Mouse (Mus musculus): ENCODE results near the gene Olfr516. TPM values are rescaled to one million over a fixed set of nuclear protein-coding genes. Genes with fewer than 3 reads are reported as not detected.
"Not testable (repeated sequence)": the region's sequence is repeated elsewhere in the genome, so short reads cannot be mapped to it uniquely, and the experiment has no call there.

Olfr516 gene
- polyA plus RNA-seq (2015; fragmentation: Nextera tagmentation; extraction: Ambion mirVana), result not detected in 2 replicates

GRCm38 (mm10) chr7:108850429-108850828 lies at the start of gene Olfr516:
TSS of gene Olfr516 (minus strand) at chr7:108850529.
- Histone ChIP-seq H3K27ac (no peak within 1 kb of the TSS), H3K27me3 (ENCODE audit: insufficient read depth, low read length) (no peaks in the 10 kb centered on the region), H3K4me3 (replicated peaks; ENCODE audit: low read depth, low read length) (no peak within 1 kb of the TSS), H3K4me1 (replicated peaks; ENCODE audit: insufficient read depth, low read length) (no peaks in the 10 kb centered on the region), H3K36me3 (ENCODE audit: insufficient read depth, low read length) (no peaks in the 10 kb centered on the region), H3K9ac (ENCODE audit: low read depth, low read length) (no peak within 1 kb of the TSS), H3K4me2 (ENCODE audit: low read length) (no peak within 1 kb of the TSS), H3K9me3 (replicated peaks; ENCODE audit: low read length) (no peaks in the 10 kb centered on the region)
- 93% methylated on average over 2 of the region's 2 CpGs for WGBS
- no peak for ATAC-seq (replicated peaks; ENCODE audit: low FRiP score, low read depth)
- no peak for TF ChIP-seq CTCF (IDR thresholded peaks at IDR 0.05; ENCODE audit: low read depth)
- DNase-seq (ENCODE audit: low spot score), result no peak

GRCm38 (mm10) chr7:108894320-108894719 lies 44.0 kb upstream of the Olfr516 start, which contains the start of gene Olfr519:
TSS of gene Olfr519 (minus strand) at chr7:108894420.
- H3K27me3 ChIP-seq (ENCODE audit: insufficient read depth, low read length), result no peaks in the 10 kb centered on the region
- no peak within 1 kb of the TSS for H3K4me3 ChIP-seq (replicated peaks; ENCODE audit: low read depth, low read length)
- H3K27ac ChIP-seq, result no peak within 1 kb of the TSS
- no peak within 1 kb of the TSS for H3K9ac ChIP-seq (ENCODE audit: low read depth, low read length)
- H3K4me2 ChIP-seq (ENCODE audit: low read length), result no peak within 1 kb of the TSS
- no peaks in the 10 kb centered on the region for H3K4me1 ChIP-seq (replicated peaks; ENCODE audit: insufficient read depth, low read length)
- H3K9me3 ChIP-seq (replicated peaks; ENCODE audit: low read length), result no peaks in the 10 kb centered on the region
- DNase-seq (ENCODE audit: low spot score) (no peak), ATAC-seq (replicated peaks; ENCODE audit: low FRiP score, low read depth) (no peak)
- 85% methylated on average over 5 of the region's 5 CpGs for WGBS
- H3K36me3 ChIP-seq (ENCODE audit: insufficient read depth, low read length), result no peaks in the 10 kb centered on the region
- no peak for TF ChIP-seq CTCF (IDR thresholded peaks at IDR 0.05; ENCODE audit: low read depth)

DNA sequence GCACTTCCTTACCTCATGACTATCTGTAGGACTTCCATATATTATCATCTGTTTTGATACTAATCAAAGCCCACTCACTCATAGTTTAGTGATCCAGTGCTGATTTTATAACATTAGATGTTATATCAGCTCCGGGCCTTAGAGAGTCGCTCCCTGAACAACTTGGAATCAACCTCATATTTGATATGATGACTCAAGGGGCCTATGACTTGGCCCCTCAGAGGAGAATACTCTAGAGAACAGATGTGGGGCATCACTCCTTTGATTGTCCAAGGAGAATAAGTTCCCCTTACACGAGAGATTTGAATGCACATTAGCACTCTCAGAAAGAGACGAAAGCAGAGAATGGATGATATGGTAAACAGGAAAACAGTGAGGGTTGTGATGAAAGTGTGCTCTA lies 34.6 kb upstream of the Olfr516 start, which contains the start of gene Olfr518:
Gene Olfr518, minus strand, starts transcription at position 101 of the 400 bp plus-strand sequence.
- Histone ChIP-seq H3K9me3 (replicated peaks; ENCODE audit: low read length) (no peaks in the 10 kb centered on the region), H3K9ac (ENCODE audit: low read depth, low read length) (no peak within 1 kb of the TSS), H3K4me2 (ENCODE audit: low read length) (no peak within 1 kb of the TSS), H3K4me1 (replicated peaks; ENCODE audit: insufficient read depth, low read length) (no peaks in the 10 kb centered on the region), H3K36me3 (ENCODE audit: insufficient read depth, low read length) (no peaks in the 10 kb centered on the region), H3K27ac (no peak within 1 kb of the TSS), H3K27me3 (ENCODE audit: insufficient read depth, low read length) (no peaks in the 10 kb centered on the region), H3K4me3 (replicated peaks; ENCODE audit: low read depth, low read length) (no peak within 1 kb of the TSS)
- DNase-seq (ENCODE audit: low spot score) (no peak), ATAC-seq (replicated peaks; ENCODE audit: low FRiP score, low read depth) (no peak)
- no peak for TF ChIP-seq CTCF (IDR thresholded peaks at IDR 0.05; ENCODE audit: low read depth)
- 79% methylated on average over 4 of the region's 4 CpGs for WGBS

GRCm38 (mm10) chr7:108872279-108872678 lies 21.9 kb upstream of the Olfr516 start, which contains the start of gene Olfr517:
TSS of gene Olfr517 (minus strand) at chr7:108872379.
- Histone ChIP-seq H3K27ac (no peak within 1 kb of the TSS), H3K4me3 (replicated peaks; ENCODE audit: low read depth, low read length) (no peak within 1 kb of the TSS), H3K9me3 (replicated peaks; ENCODE audit: low read length) (no peaks in the 10 kb centered on the region), H3K4me1 (replicated peaks; ENCODE audit: insufficient read depth, low read length) (no peaks in the 10 kb centered on the region), H3K36me3 (ENCODE audit: insufficient read depth, low read length) (no peaks in the 10 kb centered on the region), H3K4me2 (ENCODE audit: low read length) (no peak within 1 kb of the TSS), H3K27me3 (ENCODE audit: insufficient read depth, low read length) (no peaks in the 10 kb centered on the region), H3K9ac (ENCODE audit: low read depth, low read length) (no peak within 1 kb of the TSS)
- TF ChIP-seq CTCF (IDR thresholded peaks at IDR 0.05; ENCODE audit: low read depth), result no peak
- 60% methylated on average over 2 of the region's 2 CpGs for WGBS
- ATAC-seq (replicated peaks; ENCODE audit: low FRiP score, low read depth) (no peak), DNase-seq (ENCODE audit: low spot score) (no peak)

DNA sequence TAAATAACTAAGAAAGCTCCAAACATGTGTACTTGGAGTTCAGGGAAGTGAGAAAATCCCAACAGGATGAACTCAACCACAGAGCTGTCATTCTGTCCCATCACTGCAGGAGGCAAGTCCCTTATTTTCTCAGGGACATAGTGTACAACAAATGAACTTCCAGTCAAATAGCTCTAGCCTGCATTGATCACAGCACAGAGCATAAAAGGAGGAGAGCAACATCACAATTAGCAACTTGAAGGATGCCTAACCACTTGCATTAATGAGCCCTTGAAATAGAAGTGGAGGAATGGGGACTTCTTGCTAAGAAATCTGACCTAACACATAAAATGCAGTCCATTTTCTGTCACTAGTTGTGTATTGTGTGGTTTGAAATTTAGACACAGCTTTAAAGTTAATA lies 24.4 kb downstream of the Olfr516 start, which contains the start of gene Olfr514:
Gene Olfr514, minus strand, starts transcription at position 101 of the 400 bp plus-strand sequence.
- no peak within 1 kb of the TSS for H3K4me3 ChIP-seq (replicated peaks; ENCODE audit: low read depth, low read length)
- no peak within 1 kb of the TSS for H3K27ac ChIP-seq
- ATAC-seq (replicated peaks; ENCODE audit: low FRiP score, low read depth), result no peak
- H3K9me3 ChIP-seq (replicated peaks; ENCODE audit: low read length), result no peaks in the 10 kb centered on the region
- DNase-seq (ENCODE audit: low spot score), result no peak
- H3K4me2 ChIP-seq (ENCODE audit: low read length), result no peak within 1 kb of the TSS
- no peaks in the 10 kb centered on the region for H3K4me1 ChIP-seq (replicated peaks; ENCODE audit: insufficient read depth, low read length)
- no peaks in the 10 kb centered on the region for H3K36me3 ChIP-seq (ENCODE audit: insufficient read depth, low read length)
- H3K9ac ChIP-seq (ENCODE audit: low read depth, low read length), result no peak within 1 kb of the TSS
- H3K27me3 ChIP-seq (ENCODE audit: insufficient read depth, low read length), result no peaks in the 10 kb centered on the region
- TF ChIP-seq CTCF (IDR thresholded peaks at IDR 0.05; ENCODE audit: low read depth), result no peak

- H3K27ac ChIP-seq; H3K27me3 ChIP-seq (ENCODE audit: insufficient read depth, low read length); H3K9me3 ChIP-seq (replicated peaks; ENCODE audit: low read length); H3K4me3 ChIP-seq (replicated peaks; ENCODE audit: low read depth, low read length); H3K36me3 ChIP-seq (ENCODE audit: insufficient read depth, low read length); H3K4me1 ChIP-seq (replicated peaks; ENCODE audit: insufficient read depth, low read length); H3K4me2 ChIP-seq (ENCODE audit: low read length); ATAC-seq (replicated peaks; ENCODE audit: low FRiP score, low read depth); H3K9ac ChIP-seq (ENCODE audit: low read depth, low read length): not testable (repeated sequence)
- DNase-seq (ENCODE audit: low spot score), result peak; percentile 73
- 49% methylated on average over 5 of the region's 5 CpGs for WGBS
- peak; percentile 75 for TF ChIP-seq CTCF (IDR thresholded peaks at IDR 0.05; ENCODE audit: low read depth)
Observed at GRCm38 (mm10) chr7:108814593-108815215, 35.6 kb downstream of the Olfr516 start.
